Mouse (Mus musculus): ENCODE data around the gene Golga2. TPM values are rescaled to one million over a fixed set of nuclear protein-coding genes. Genes with fewer than 3 reads are reported as not detected.
A peak's percentile ranks its signal among the peaks of the same experiment; 100 is the strongest.

The Golga2 gene
- total RNA-seq, 4 experiments from 2014 or later, result 88.0 to 97.6 (median 92.3) TPM

GRCm38 (mm10) chr2:32316887-32317656 is 29.9 kb downstream of the Golga2 start:
- peak in 1 of 2 experiments; percentile 36 for DNase-seq (ENCODE audit: low spot score in 2 of 2)

- peak in 1 of 2 experiments; percentile 24 for DNase-seq (ENCODE audit: low spot score in 2 of 2)
Observed at GRCm38 (mm10) chr2:32317791-32318417, 30.7 kb downstream of the Golga2 start.

GRCm38 (mm10) chr2:32318709-32319585 is 31.8 kb downstream of the Golga2 start:
- no peak for DNase-seq (ENCODE audit: low spot score in 2 of 2)

GRCm38 (mm10) chr2:32319586-32320580 is 32.7 kb downstream of the Golga2 start:
- no peak for DNase-seq (ENCODE audit: low spot score in 2 of 2)

- no peak for DNase-seq (ENCODE audit: low spot score in 2 of 2)
Observed at GRCm38 (mm10) chr2:32320721-32321120, 33.5 kb downstream of the Golga2 start.

GRCm38 (mm10) chr2:32321591-32322298 is 34.6 kb downstream of the Golga2 start:
- no peak for DNase-seq (ENCODE audit: low spot score in 2 of 2)

- DNase-seq (ENCODE audit: low spot score in 2 of 2), result no peak
Observed at GRCm38 (mm10) chr2:32322754-32323741, 35.9 kb downstream of the Golga2 start.

- no peak for DNase-seq (ENCODE audit: low spot score in 2 of 2)
Observed at GRCm38 (mm10) chr2:32324322-32324721, 37.1 kb downstream of the Golga2 start.

GRCm38 (mm10) chr2:32325342-32325741 is 38.2 kb downstream of the Golga2 start:
- DNase-seq (ENCODE audit: low spot score in 2 of 2), result no peak

- DNase-seq (ENCODE audit: low spot score in 2 of 2), result no peak
Observed at GRCm38 (mm10) chr2:32327200-32327599, 40.0 kb downstream of the Golga2 start.

GRCm38 (mm10) chr2:32328911-32329460 is 41.8 kb downstream of the Golga2 start:
- DNase-seq (ENCODE audit: low spot score in 2 of 2), result no peak

- DNase-seq (ENCODE audit: low spot score in 2 of 2), result no peak
Observed at GRCm38 (mm10) chr2:32329531-32329930, 42.3 kb downstream of the Golga2 start.

GRCm38 (mm10) chr2:32332159-32332558 is 45.0 kb downstream of the Golga2 start:
- no peak for DNase-seq (ENCODE audit: low spot score in 2 of 2)

- DNase-seq (ENCODE audit: low spot score in 2 of 2), result no peak
Observed at GRCm38 (mm10) chr2:32335888-32336287, 48.7 kb downstream of the Golga2 start.

GRCm38 (mm10) chr2:32339912-32340642 is 52.9 kb downstream of the Golga2 start:
- no peak for DNase-seq (ENCODE audit: low spot score in 2 of 2)

GRCm38 (mm10) chr2:32340836-32341633 is 53.9 kb downstream of the Golga2 start:
- DNase-seq (ENCODE audit: low spot score in 2 of 2), result peak in 1 of 2 experiments; percentile 68

GRCm38 (mm10) chr2:32341634-32341939 is 54.4 kb downstream of the Golga2 start:
- no peak for DNase-seq (ENCODE audit: low spot score in 2 of 2)
